Mouse (Mus musculus) cerebellum, adult 18-20 months (tissue): ENCODE measurements around the gene Alox12e.

Experiments
- DNase-seq, 2 experiments: peaks; one replicate each; pipeline ENCODE4 v3.0.0; 2021

Alox12e gene

DNA sequence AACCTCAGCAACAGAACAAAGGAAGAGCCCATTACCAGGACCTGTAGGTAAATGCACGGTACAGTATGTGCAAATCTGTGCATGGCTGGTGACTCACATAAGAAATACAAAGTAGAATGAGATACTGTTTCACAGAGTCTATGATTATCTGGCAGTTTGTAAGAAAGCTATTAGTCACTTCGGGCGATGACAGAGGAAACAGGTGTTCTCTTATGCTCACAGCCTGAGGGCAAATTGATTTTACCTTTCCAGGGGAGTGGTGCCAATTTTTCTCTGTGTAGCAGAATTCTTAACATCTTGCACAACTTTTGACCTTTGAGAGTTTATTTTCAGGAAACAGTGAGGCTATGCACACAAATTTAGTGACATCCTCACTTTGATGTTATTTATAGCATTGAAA is 37.7 kb downstream of the Alox12e start:
- DNase-seq, result no peak

DNA sequence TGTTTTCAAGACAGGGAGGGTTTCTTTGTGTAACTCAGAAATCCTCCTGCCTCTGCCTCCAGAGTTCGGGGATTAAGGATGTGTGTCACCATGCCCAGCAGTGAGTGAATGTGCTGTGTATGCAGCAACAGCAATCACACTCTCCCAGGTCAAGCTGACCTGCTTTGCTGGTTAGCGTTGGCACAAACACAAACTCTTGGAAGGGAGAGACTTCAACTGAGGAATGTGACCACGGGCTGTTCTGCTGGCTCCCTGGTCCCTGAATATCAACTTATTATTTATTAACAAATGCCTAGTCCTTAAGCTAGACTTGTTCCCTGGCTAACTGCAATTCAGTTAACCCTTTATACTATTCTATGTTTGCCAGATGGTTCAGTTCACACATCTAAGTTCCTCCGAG is 38.8 kb downstream of the Alox12e start:
- DNase-seq, result no peak

DNA sequence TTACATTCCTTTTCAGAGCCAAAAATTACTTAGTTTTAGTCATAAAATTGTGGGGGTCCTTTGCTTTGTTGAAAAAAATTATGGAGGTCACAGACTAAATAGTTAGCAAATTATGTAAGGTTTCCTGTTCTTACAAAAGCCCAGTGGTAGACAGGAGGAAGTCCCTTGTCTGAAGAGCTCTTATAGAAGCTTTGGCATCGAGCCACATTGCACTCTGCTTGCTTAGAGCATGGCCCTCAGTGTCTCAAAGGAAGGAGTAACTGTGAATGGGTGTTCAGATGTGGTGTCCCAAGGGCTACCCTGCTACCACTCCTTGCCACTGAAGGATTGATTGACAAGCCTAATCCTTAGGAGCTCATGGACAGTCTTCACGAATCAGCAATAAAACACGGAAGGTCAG is 42.0 kb downstream of the Alox12e start:
- no peak for DNase-seq

DNA sequence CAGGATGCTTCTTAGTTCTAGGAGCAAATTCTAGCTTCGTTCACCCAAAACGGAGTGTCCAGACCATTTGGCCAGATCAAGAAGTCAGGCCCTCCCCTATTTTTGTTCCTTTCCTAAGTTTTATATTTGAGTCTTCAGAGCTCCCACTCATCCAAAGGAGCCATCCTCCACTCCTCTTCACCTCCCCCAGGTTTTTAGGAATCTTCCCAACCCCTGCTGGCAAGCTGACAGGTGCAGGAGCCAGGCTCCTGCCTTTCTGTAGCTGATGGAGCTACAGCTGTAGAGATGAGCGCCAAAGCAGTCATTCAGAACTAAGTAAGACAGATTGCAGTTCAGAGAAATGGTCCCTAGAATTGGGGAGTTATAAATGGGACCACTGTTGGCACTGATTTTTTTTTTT is 43.5 kb downstream of the Alox12e start:
- no peak for DNase-seq

DNA sequence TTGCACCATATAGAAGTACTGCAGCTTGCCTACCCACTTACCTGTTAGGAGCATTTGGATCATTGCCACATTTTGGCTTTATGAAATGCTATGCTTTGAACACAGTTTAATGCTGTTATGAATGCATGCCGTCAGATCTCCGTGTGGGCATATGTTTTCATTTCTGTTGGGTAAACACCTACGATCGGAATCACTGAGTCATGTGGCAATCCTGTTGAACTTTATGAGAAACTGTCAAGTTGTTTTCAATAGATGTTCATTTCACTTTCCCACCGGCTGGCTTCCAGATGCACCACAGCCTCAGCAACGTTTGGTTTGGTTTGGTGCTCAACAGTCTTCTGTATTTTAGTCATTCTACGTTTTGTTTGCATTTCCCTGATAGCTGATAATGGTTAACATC is 50.8 kb downstream of the Alox12e start:
- no peak for DNase-seq

DNA sequence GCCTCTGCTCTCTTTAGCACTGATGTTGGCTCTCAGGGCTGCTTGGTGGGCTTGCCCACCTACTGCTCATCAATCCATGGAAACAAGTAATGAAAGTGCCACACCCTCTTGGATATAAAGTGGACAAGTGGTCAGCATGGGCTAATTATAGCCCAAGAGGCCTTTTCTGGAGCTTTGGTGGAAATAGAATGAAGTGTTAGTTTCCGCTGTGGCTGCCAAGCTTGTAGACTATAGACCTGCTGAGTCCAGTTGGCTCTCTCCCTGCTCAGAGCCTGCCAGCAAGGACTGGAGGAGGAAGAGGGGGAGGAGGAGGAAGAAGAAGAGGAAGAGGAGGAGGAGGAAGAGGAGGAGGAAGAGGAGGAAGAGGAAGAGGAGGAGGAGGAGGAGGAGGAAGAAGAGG is 56.0 kb downstream of the Alox12e start:
- DNase-seq, result no peak

DNA sequence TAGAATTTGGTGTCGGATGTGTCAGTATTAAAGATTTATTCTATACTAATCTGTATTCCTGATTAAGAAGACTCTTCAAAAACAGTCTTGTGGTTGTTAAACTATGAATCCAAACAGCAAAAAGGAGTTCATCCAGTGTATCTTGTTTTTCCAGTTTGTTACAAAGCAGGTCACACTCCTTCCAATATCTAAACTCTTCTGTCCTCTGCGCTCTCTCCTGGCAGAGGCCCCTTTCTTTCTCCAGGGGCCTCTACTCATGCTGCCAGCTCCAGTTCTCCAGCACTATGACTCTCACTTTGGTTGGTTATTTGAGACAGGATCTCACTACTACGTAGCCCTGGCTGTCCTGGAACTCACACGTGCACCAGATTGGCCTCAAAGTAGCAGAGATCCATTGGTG is 56.6 kb downstream of the Alox12e start:
- DNase-seq, result no peak
